Mouse (Mus musculus) neutrophil, adult 5-6 weeks (primary cell): Measurements from ENCODE around the gene Gfap. TPM values are rescaled to one million over a fixed set of nuclear protein-coding genes. Genes with fewer than 3 reads are reported as not detected.

ENCODE experiments used
- ATAC-seq: fragments of 151-379, 151-347 bp; 2 replicates; pipeline ENCODE4 v1.8.0; 2017; ENCODE audit warnings: mild to moderate bottlenecking, moderate TSS enrichment; ENCODE audit not compliant: insufficient number of reproducible peaks, poor library complexity, low FRiP score, severe bottlenecking; ENCODE audit errors: extremely low read depth
- total RNA-seq: library from RNA; stranded (forward); fragments of 200-1000 nt; gene quantifications from 2 replicates; pipeline ENCODE4 v1.2.3, GENCODE M21; 2017

Gene Gfap
- total RNA-seq: 0.37 TPM in 1 of 2 replicates, not detected in the other

GRCm38 (mm10) chr11:102900763-102901162 is at the start of gene Gfap:
Gfap (minus strand) TSS chr11:102900912.
- peak; percentile 59; the same call in 1 of the 2 replicates for ATAC-seq

GRCm38 (mm10) chr11:102948043-102948961 is 47.6 kb upstream of the Gfap start:
- ATAC-seq: no peak

- no peak for ATAC-seq
These were observed 46.3 kb upstream of the Gfap start for GRCm38 (mm10) chr11:102946992-102947343.

- no peak for ATAC-seq
These were observed 45.7 kb upstream of the Gfap start, which contains the start of gene C1ql1 for GRCm38 (mm10) chr11:102946265-102946991. C1ql1 (minus strand) TSS chr11:102946688.

- no peak for ATAC-seq
These were observed 44.9 kb upstream of the Gfap start for GRCm38 (mm10) chr11:102945306-102946264.

- ATAC-seq: no peak
These were observed 40.5 kb upstream of the Gfap start for GRCm38 (mm10) chr11:102941236-102941635.

GRCm38 (mm10) chr11:102939024-102939675 is 38.4 kb upstream of the Gfap start:
- ATAC-seq: no peak

- no peak for ATAC-seq
These were observed 36.9 kb upstream of the Gfap start for GRCm38 (mm10) chr11:102937529-102938182.

GRCm38 (mm10) chr11:102936272-102936671 is 35.6 kb upstream of the Gfap start:
- ATAC-seq: no peak

- ATAC-seq: no peak
These were observed 30.0 kb upstream of the Gfap start for GRCm38 (mm10) chr11:102930672-102931071.

- peak; percentile 51; the same call in 1 of the 2 replicates for ATAC-seq
These were observed 24.6 kb upstream of the Gfap start for GRCm38 (mm10) chr11:102925351-102925717.

GRCm38 (mm10) chr11:102924557-102925350 is 24.0 kb upstream of the Gfap start, which contains the start of gene Kif18b:
Kif18b (minus strand) TSS chr11:102925124.
- peak; percentile 93 for ATAC-seq

- ATAC-seq: no peak
These were observed 20.8 kb upstream of the Gfap start for GRCm38 (mm10) chr11:102921491-102921890.

GRCm38 (mm10) chr11:102918077-102918476 is 17.4 kb upstream of the Gfap start:
- no peak for ATAC-seq

- no peak for ATAC-seq
These were observed 14.7 kb upstream of the Gfap start for GRCm38 (mm10) chr11:102915380-102915779.

- no peak for ATAC-seq
These were observed 10.7 kb upstream of the Gfap start for GRCm38 (mm10) chr11:102911376-102911775.

GRCm38 (mm10) chr11:102903654-102904053 is 2.9 kb upstream of the Gfap start:
- ATAC-seq: no peak
